Mouse (Mus musculus): Measurements from ENCODE around the gene Zmym2. TPM values are rescaled to one million over a fixed set of nuclear protein-coding genes. Genes with fewer than 3 reads are reported as not detected.
"Not testable (repeated sequence)": the region's sequence is repeated elsewhere in the genome, so short reads cannot be mapped to it uniquely, and the experiment has no call there.

Gene Zmym2
- 62.5 and 63.3 TPM in 2 replicates for polyA plus RNA-seq (2014; fragmentation: Nextera tagmentation; extraction: Ambion mirVana)

DNA sequence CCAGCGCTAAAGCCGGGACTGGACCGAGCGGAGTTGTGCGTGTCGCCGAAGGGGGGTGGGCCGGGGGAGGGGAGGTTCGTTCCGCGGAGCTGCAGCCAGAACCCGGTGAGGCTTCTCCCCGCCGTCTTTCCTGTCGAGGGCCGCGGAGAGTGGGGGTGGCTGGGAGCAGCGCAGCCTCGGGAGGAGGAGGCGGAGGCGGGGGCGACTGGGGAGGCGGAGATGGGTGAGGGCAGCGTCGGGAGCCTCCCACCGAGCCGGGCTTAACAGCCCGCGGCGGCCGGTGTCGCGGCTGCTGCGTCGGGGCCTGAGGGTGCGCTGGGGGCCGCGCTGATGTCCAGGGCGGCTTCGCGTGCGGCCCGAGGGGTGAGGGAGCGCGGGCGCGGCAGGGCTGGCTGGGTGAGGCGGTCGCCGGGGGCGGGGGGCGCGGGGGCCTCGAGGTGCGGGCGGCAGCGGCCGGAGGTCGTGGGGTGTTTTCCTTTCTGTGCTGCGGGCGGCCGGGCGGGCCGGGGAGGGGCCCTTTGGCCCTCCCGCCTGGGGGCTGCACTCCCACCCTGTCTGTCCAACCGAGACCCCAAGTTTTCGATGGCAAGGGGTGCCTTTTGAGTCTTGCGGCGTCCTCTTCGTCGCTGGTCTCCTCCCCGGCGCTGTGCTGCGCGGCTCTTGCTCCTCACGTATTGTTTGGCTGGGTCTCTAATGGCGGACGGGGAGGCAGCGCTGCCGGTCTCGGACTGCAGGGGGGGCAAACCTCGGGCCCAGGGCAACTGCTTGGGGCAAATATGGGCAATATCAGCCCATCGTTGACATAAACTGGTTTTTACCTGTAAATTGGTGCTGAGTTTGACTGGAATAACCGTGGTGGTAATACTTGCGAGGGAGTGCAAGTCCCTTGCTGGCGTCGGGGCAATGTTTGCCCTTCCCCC lies at the start of gene Zmym2:
TSS of gene Zmym2 (plus strand) at position 60 of the 920 bp plus-strand sequence.
- H3K9ac ChIP-seq (ENCODE audit: low read length) = peak within 1 kb of the TSS; percentile 97
- WGBS = under 1% methylated on average over 44 of the region's 87 CpGs
- H3K4me2 ChIP-seq = peak within 1 kb of the TSS; percentile 57
- not testable (repeated sequence) for H3K27me3 ChIP-seq (ENCODE audit: control insufficient read depth, insufficient read depth, low read length); H3K9me3 ChIP-seq (ENCODE audit: control insufficient read depth, low read length); H3K36me3 ChIP-seq (ENCODE audit: control insufficient read depth, insufficient read depth, low read length)
- peaks cover 11% of the 10 kb centered on the region for H3K4me1 ChIP-seq (ENCODE audit: control insufficient read depth, insufficient read depth, low read length)
- peak within 1 kb of the TSS; percentile 86 for H3K4me3 ChIP-seq (ENCODE audit: low read depth, low read length)
- H3K27ac ChIP-seq (ENCODE audit: low read depth, low read length) = peak within 1 kb of the TSS; percentile 97
- peak; percentile 22 for ATAC-seq (ENCODE audit: low FRiP score)
- peak; percentile 98 for DNase-seq (ENCODE audit: low spot score, missing footprints)

DNA sequence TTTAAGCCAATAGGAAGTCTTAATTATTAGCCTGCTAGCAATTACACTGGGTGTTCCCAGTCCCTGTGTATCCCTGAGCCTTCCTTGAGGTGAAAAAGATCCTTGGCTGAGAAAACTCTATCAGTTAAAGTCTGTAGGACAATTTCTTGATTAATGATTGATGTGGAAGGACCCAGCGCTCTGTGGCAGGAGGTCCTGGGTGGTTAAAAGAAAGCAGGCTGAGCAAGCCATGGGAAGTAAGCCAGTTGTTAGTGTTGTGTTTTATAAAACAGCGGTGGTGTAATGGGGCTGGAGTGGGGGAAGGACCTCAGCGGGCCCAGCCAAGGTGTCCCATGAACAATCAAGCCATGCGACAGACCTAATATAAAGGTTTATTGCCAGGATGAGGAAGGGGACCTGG lies 42.4 kb upstream of the Zmym2 start:
- Histone ChIP-seq H3K27ac (ENCODE audit: low read depth, low read length) (no peak overlapping the region), H3K4me2 (no peak overlapping the region), H3K9me3 (ENCODE audit: control insufficient read depth, low read length) (no peaks in the 10 kb centered on the region), H3K9ac (ENCODE audit: low read length) (no peak overlapping the region), H3K36me3 (ENCODE audit: control insufficient read depth, insufficient read depth, low read length) (no peaks in the 10 kb centered on the region), H3K27me3 (ENCODE audit: control insufficient read depth, insufficient read depth, low read length) (no peaks in the 10 kb centered on the region), H3K4me3 (ENCODE audit: low read depth, low read length) (no peak overlapping the region), H3K4me1 (ENCODE audit: control insufficient read depth, insufficient read depth, low read length) (no peaks in the 10 kb centered on the region)
- no peak for ATAC-seq (ENCODE audit: low FRiP score)
- no peak for DNase-seq (ENCODE audit: low spot score, missing footprints)
- WGBS = 75% methylated on average over 4 of the region's 4 CpGs

DNA sequence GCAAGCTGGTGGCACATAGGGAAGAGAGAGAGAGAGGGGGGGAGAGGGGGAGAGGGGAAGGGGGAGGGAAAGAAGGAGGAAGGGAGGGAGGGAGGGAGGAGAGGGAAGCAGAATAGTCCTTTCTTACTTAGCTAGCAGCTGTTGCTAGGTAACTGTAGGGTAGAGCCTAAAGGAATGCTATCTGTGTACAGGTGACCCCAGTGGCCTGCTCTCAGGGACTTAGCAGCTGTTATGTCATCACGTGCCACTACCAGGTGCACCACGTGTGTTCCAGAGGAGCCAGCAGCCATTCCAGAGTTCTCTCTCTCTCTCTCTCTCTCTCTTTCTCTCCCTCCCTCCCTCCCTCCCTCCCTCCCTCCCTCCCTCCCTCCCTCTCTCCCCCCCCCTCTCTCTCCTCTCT lies 41.9 kb upstream of the Zmym2 start:
- Histone ChIP-seq H3K27ac (ENCODE audit: low read depth, low read length) (no peak overlapping the region), H3K4me3 (ENCODE audit: low read depth, low read length) (no peak overlapping the region), H3K27me3 (ENCODE audit: control insufficient read depth, insufficient read depth, low read length) (no peaks in the 10 kb centered on the region), H3K9ac (ENCODE audit: low read length) (no peak overlapping the region), H3K36me3 (ENCODE audit: control insufficient read depth, insufficient read depth, low read length) (no peaks in the 10 kb centered on the region), H3K4me2 (no peak overlapping the region), H3K4me1 (ENCODE audit: control insufficient read depth, insufficient read depth, low read length) (no peaks in the 10 kb centered on the region), H3K9me3 (ENCODE audit: control insufficient read depth, low read length) (no peaks in the 10 kb centered on the region)
- 9% methylated on average over 2 of the region's 2 CpGs for WGBS
- ATAC-seq (ENCODE audit: low FRiP score) = peak; percentile 52; the same call in 1 of the 2 replicates
- peak; percentile 86 for DNase-seq (ENCODE audit: low spot score, missing footprints)

DNA sequence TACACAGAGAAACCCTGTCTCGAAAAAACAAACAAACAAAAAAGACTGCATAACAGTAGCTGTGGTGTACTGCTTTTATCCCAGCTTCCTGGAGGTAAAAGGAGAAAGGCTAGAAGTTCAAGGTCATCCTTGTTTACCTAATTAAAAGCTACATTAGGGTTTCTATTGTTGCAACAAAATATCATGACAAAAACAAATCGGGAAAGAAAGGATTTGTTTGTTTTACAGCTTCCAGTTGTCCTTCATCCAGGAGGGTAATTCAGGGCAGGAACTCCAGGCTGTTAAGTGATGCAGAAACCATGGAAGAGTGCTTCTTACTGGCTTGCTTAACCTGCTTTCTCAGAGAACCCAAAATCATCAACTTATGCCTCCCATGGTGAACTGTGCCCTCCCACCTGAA lies 38.1 kb upstream of the Zmym2 start:
- WGBS = 77% methylated on average over 2 of the region's 2 CpGs
- H3K9ac ChIP-seq (ENCODE audit: low read length) = no peak overlapping the region
- H3K4me2 ChIP-seq = no peak overlapping the region
- H3K9me3 ChIP-seq (ENCODE audit: control insufficient read depth, low read length) = no peaks in the 10 kb centered on the region; the same call in 1 of the 2 replicates
- DNase-seq (ENCODE audit: low spot score, missing footprints) = no peak
- H3K27me3 ChIP-seq (ENCODE audit: control insufficient read depth, insufficient read depth, low read length) = no peaks in the 10 kb centered on the region
- H3K4me1 ChIP-seq (ENCODE audit: control insufficient read depth, insufficient read depth, low read length) = no peaks in the 10 kb centered on the region
- ATAC-seq (ENCODE audit: low FRiP score) = no peak
- H3K36me3 ChIP-seq (ENCODE audit: control insufficient read depth, insufficient read depth, low read length) = no peaks in the 10 kb centered on the region
- no peak overlapping the region for H3K4me3 ChIP-seq (ENCODE audit: low read depth, low read length)
- H3K27ac ChIP-seq (ENCODE audit: low read depth, low read length) = no peak overlapping the region

DNA sequence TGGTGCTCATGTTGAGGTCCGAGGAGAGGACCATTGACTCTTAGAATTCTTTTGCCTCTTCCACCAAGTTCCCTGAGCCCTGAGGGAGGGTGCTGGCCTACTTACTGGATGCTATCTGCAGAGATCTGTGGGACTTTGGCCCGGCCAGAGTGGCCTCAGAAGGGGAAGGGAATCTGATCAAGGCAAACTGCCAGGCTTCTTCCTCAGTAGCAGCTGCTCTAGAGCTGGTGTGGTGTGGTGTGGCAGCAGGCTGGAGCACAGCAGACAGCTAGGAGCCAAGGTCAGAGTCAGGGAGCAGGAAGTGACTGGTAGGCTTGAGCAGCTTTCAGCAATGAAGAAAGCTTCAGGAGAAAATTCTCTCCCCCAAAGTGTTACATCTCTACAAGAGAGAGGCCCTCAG lies 36.8 kb upstream of the Zmym2 start:
- H3K9ac ChIP-seq (ENCODE audit: low read length) = no peak overlapping the region
- no peak overlapping the region for H3K27ac ChIP-seq (ENCODE audit: low read depth, low read length)
- no peak overlapping the region for H3K4me2 ChIP-seq
- ATAC-seq (ENCODE audit: low FRiP score) = no peak
- no peak overlapping the region for H3K4me3 ChIP-seq (ENCODE audit: low read depth, low read length)
- H3K9me3 ChIP-seq (ENCODE audit: control insufficient read depth, low read length) = no peaks in the 10 kb centered on the region; the same call in 1 of the 2 replicates
- H3K4me1 ChIP-seq (ENCODE audit: control insufficient read depth, insufficient read depth, low read length) = no peaks in the 10 kb centered on the region
- WGBS = 60% methylated on average over 2 of the region's 2 CpGs
- no peak for DNase-seq (ENCODE audit: low spot score, missing footprints)
- no peaks in the 10 kb centered on the region for H3K36me3 ChIP-seq (ENCODE audit: control insufficient read depth, insufficient read depth, low read length)
- no peaks in the 10 kb centered on the region for H3K27me3 ChIP-seq (ENCODE audit: control insufficient read depth, insufficient read depth, low read length)

DNA sequence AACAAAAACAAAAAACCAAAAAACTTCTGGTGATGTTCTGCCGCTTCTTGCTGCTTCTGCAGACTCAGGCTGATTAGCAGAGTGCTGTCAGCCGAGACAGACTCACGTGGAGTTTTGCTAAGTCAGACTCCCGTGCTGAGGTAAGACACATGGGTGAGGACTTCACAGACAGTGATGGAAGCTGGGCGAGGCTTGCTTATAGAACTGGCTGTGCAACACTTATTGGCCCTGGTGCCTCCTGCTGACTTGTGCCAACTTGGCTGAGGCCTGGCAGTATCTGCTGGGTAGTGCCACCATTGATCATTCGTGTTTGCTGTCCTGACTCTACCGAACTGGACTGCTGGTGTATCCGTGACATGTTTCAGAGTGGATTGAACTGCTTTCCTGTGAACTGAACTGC lies 22.4 kb upstream of the Zmym2 start:
- no peaks in the 10 kb centered on the region for H3K36me3 ChIP-seq (ENCODE audit: control insufficient read depth, insufficient read depth, low read length)
- DNase-seq (ENCODE audit: low spot score, missing footprints) (peak; percentile 74), ATAC-seq (ENCODE audit: low FRiP score) (no peak)
- H3K9ac ChIP-seq (ENCODE audit: low read length) = no peak overlapping the region
- H3K4me1 ChIP-seq (ENCODE audit: control insufficient read depth, insufficient read depth, low read length) = no peaks in the 10 kb centered on the region
- H3K9me3 ChIP-seq (ENCODE audit: control insufficient read depth, low read length) = no peaks in the 10 kb centered on the region
- no peak overlapping the region for H3K27ac ChIP-seq (ENCODE audit: low read depth, low read length)
- no peak overlapping the region for H3K4me2 ChIP-seq
- peaks cover 4% of the 10 kb centered on the region; the same call in 1 of the 2 replicates for H3K27me3 ChIP-seq (ENCODE audit: control insufficient read depth, insufficient read depth, low read length)
- WGBS = 70% methylated on average over 8 of the region's 8 CpGs
- no peak overlapping the region for H3K4me3 ChIP-seq (ENCODE audit: low read depth, low read length)

DNA sequence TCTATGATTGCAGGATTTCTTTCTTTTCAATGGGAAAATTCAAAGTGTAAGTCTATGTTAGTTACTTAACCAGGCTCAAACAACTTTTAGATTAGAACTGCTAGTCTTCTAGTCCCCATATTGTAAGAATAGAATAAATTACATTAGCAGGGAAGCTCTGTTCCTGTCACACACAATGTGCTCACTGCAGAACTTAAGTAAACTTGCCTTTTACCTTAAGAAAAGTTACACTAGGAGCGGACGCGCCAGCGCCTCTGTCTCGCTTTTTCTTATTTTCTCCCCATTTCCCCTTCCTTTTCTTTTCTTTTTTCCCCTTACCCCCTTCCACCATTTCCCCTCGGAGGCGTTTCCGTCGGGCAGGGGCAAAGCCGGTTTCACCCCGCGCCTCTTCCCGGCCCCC lies 21.8 kb upstream of the Zmym2 start:
- DNase-seq (ENCODE audit: low spot score, missing footprints) (peak; percentile 91), ATAC-seq (ENCODE audit: low FRiP score) (no peak)
- Histone ChIP-seq H3K4me3 (ENCODE audit: low read depth, low read length) (peak overlapping the region; percentile 31), H3K36me3 (ENCODE audit: control insufficient read depth, insufficient read depth, low read length) (no peaks in the 10 kb centered on the region), H3K4me1 (ENCODE audit: control insufficient read depth, insufficient read depth, low read length) (no peaks in the 10 kb centered on the region), H3K4me2 (peak overlapping the region; percentile 58), H3K27me3 (ENCODE audit: control insufficient read depth, insufficient read depth, low read length) (peaks cover 4% of the 10 kb centered on the region; the same call in 1 of the 2 replicates), H3K9me3 (ENCODE audit: control insufficient read depth, low read length) (no peaks in the 10 kb centered on the region), H3K27ac (ENCODE audit: low read depth, low read length) (no peak overlapping the region), H3K9ac (ENCODE audit: low read length) (peak overlapping the region; percentile 55)
- 7% methylated on average over 13 of the region's 13 CpGs for WGBS

DNA sequence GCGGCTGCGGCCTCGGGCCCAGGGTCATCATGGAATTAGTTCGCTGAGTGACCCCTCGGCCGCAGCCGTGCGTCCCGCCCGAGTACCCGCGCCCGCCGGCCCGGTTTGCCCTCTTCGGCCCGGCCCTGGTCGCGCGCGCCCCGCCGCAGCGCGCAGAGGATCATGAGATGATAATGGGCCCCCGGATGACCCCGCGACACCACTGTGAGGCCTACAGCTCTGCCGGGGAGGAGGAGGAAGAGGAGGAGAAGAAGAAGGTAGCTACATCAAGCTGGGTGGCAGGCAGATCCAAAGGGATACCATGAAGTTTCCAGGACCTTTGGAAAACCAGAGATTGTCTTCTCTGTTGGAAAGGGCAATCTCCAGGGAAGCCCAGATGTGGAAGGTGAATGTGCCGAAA lies 21.3 kb upstream of the Zmym2 start:
- Histone ChIP-seq H3K4me3 (ENCODE audit: low read depth, low read length) (peak overlapping the region; percentile 31), H3K4me2 (peak overlapping the region; percentile 58), H3K9ac (ENCODE audit: low read length) (peak overlapping the region; percentile 55)
- not testable (repeated sequence) for H3K27me3 ChIP-seq (ENCODE audit: control insufficient read depth, insufficient read depth, low read length); H3K27ac ChIP-seq (ENCODE audit: low read depth, low read length); H3K36me3 ChIP-seq (ENCODE audit: control insufficient read depth, insufficient read depth, low read length); H3K4me1 ChIP-seq (ENCODE audit: control insufficient read depth, insufficient read depth, low read length); DNase-seq (ENCODE audit: low spot score, missing footprints); H3K9me3 ChIP-seq (ENCODE audit: control insufficient read depth, low read length); ATAC-seq (ENCODE audit: low FRiP score)
- 3% methylated on average over 30 of the region's 30 CpGs for WGBS

DNA sequence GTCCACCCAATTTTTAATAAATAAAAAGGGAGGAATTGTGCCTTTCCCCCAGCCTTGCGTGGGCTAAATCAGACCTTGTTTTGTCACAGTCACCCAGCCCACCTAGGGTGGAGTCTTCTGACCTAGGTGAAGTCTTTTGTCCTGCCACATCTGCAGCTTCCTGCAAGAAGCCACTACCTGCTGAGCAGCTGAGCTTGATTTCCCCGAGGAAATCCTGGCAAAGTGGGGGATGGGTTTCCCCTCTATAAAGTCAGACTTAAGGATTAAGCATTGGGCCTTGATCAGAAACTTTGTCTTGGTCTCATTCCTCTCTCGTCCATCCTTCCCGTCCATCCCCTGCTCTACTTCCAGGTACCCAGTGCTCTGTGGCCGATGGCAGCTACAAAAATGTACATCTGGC lies 12.9 kb upstream of the Zmym2 start:
- DNase-seq (ENCODE audit: low spot score, missing footprints) (peak; percentile 57), ATAC-seq (ENCODE audit: low FRiP score) (no peak)
- no peak overlapping the region for H3K9ac ChIP-seq (ENCODE audit: low read length)
- no peaks in the 10 kb centered on the region for H3K4me1 ChIP-seq (ENCODE audit: control insufficient read depth, insufficient read depth, low read length)
- no peaks in the 10 kb centered on the region for H3K36me3 ChIP-seq (ENCODE audit: control insufficient read depth, insufficient read depth, low read length)
- 87% methylated on average over 5 of the region's 5 CpGs for WGBS
- no peaks in the 10 kb centered on the region for H3K27me3 ChIP-seq (ENCODE audit: control insufficient read depth, insufficient read depth, low read length)
- H3K9me3 ChIP-seq (ENCODE audit: control insufficient read depth, low read length) = no peaks in the 10 kb centered on the region
- no peak overlapping the region for H3K27ac ChIP-seq (ENCODE audit: low read depth, low read length)
- H3K4me2 ChIP-seq = no peak overlapping the region
- no peak overlapping the region for H3K4me3 ChIP-seq (ENCODE audit: low read depth, low read length)
